In genomic region chr10:99081569-99081990, GRCm38 (mm10) we compare ENCODE assay signal across 19 mouse cellular contexts. TPM values are rescaled to one million over a fixed set of nuclear protein-coding genes. Genes with fewer than 3 reads are reported as not detected.
DNase-seq lines count a peak whose midpoint lies in the region; ATAC-seq and TF ChIP-seq lines count a peak whose summit lies in the region.
"Had no signal": no experiment of that assay in that cellular context is flagged by ENCODE, and none has a peak within 500 bp of the region (broad histone marks: within the 10 kb centered on the region; RNA-seq: fewer than 3 reads in every experiment).

No protein-coding gene starts in this region.

- TF ChIP-seq EP300 in heart, adult 2 months (IDR thresholded peaks at IDR 0.05; ENCODE audit: insufficient read depth, low read depth, low read length): no peak

- WGBS in heart, adult 2 months: 54% methylated on average over 10 of the region's 10 CpGs

- no peak for TF ChIP-seq CTCF in heart, adult 2 months (IDR thresholded peaks at IDR 0.05)
- no peak for TF ChIP-seq CTCF in C2C12 (IDR thresholded peaks at IDR 0.05; ENCODE audit: control insufficient read depth, insufficient read depth, insufficient read length)
- no peak for TF ChIP-seq CTCF in cortical plate, adult 2 months (IDR thresholded peaks at IDR 0.05; ENCODE audit: extremely low read depth, insufficient read depth, low read length)

- intact Hi-C loops in heart, adult 2 months (cut with DNase I): loop anchor here (5.0 kb wide), 2 partner anchors 169 to 1369 kb away; partner anchors contain the start of gene Atp2b1

- TF ChIP-seq POLR2A in heart, adult 2 months (IDR thresholded peaks at IDR 0.05; ENCODE audit: insufficient read depth, low read depth, low read length): no peak
- 0 out of 2 replicates have a peak, but pooled peaks have one; percentile 30 for TF ChIP-seq POLR2A in cortical plate, adult 2 months (IDR thresholded peaks at IDR 0.05; ENCODE audit: extremely low read depth, insufficient read depth, low read length)

- ATAC-seq in megakaryocyte-erythroid progenitor cell, adult 5-6 weeks (replicated peaks; ENCODE audit: low FRiP score, low TSS enrichment, poor library complexity, severe bottlenecking): peak; percentile 45; the same call in 1 of the 2 replicates
- ATAC-seq in inflammation-experienced regulatory T-cells, adult 6 months: no peak
- ATAC-seq: liver, embryonic 12.5 days; midbrain, embryonic 15.5 days had no signal

- H3K79me2 ChIP-seq in heart, adult 2 months (replicated peaks; ENCODE audit: control insufficient read depth, insufficient read depth, low read length): no peaks in the 10 kb centered on the region
- H3K79me2 ChIP-seq in C2C12 (ENCODE audit: control insufficient read depth, insufficient read depth): no peaks in the 10 kb centered on the region

- no peak overlapping the region for H3K27ac ChIP-seq in heart, adult 2 months
- no peak overlapping the region; the same call in 1 of the 2 replicates for H3K27ac ChIP-seq in cortical plate, adult 2 months (ENCODE audit: insufficient read depth, low read length)
- H3K27ac ChIP-seq: embryonic facial prominence, embryonic 15.5 days; liver, embryonic 12.5 days; midbrain, embryonic 15.5 days; neural tube, embryonic 13.5 days; stomach, embryonic 15.5 days had no signal

- no peaks in the 10 kb centered on the region for H3K27me3 ChIP-seq in heart, adult 2 months (ENCODE audit: control insufficient read depth, insufficient read depth, low read length)
- H3K27me3 ChIP-seq in C2C12 (ENCODE audit: control insufficient read depth, insufficient read depth, insufficient read length): no peaks in the 10 kb centered on the region
- H3K27me3 ChIP-seq: midbrain, embryonic 15.5 days; neural tube, embryonic 13.5 days; stomach, embryonic 15.5 days had no signal

- no peak overlapping the region for H3K4me3 ChIP-seq in heart, adult 2 months
- no peak overlapping the region for H3K4me3 ChIP-seq in C2C12 (ENCODE audit: insufficient read depth, poor library complexity, severe bottlenecking)
- H3K4me3 ChIP-seq in cortical plate, adult 2 months (ENCODE audit: insufficient read depth, low read length): no peak overlapping the region
- H3K4me3 ChIP-seq: embryonic facial prominence, embryonic 15.5 days; liver, embryonic 12.5 days; midbrain, embryonic 15.5 days; neural tube, embryonic 13.5 days; stomach, embryonic 15.5 days had no signal

- peak; percentile 87 for DNase-seq in heart, adult 11 months
- no peak for DNase-seq in heart, adult 2 months
- DNase-seq in lung, postnatal 14 days: no peak
- DNase-seq in embryo, embryonic 11 days: no peak
- DNase-seq: B cell, adult 2 months; cerebellum, postnatal 10 days; heart, postnatal 36 days had no signal

- no peaks in the 10 kb centered on the region for H3K36me3 ChIP-seq in heart, adult 2 months (ENCODE audit: control insufficient read depth, insufficient read depth, low read length)
- H3K36me3 ChIP-seq in C2C12 (ENCODE audit: control insufficient read depth, insufficient read depth): no peaks in the 10 kb centered on the region
- H3K36me3 ChIP-seq: embryonic facial prominence, embryonic 15.5 days; liver, embryonic 12.5 days; midbrain, embryonic 15.5 days; neural tube, embryonic 13.5 days; stomach, embryonic 15.5 days had no signal

- H3K4me1 ChIP-seq in heart, adult 2 months (ENCODE audit: control insufficient read depth, insufficient read depth, low read length): no peaks in the 10 kb centered on the region
- H3K4me1 ChIP-seq in cortical plate, adult 2 months (ENCODE audit: control insufficient read depth, insufficient read depth, low read length): no peaks in the 10 kb centered on the region
- H3K4me1 ChIP-seq: liver, embryonic 12.5 days; midbrain, embryonic 15.5 days; stomach, embryonic 15.5 days had no signal

- no peak overlapping the region for H3ac ChIP-seq in C2C12 (ENCODE audit: control insufficient read depth, insufficient read length, low read depth)

- H3K79me3 ChIP-seq in C2C12 (ENCODE audit: low read depth): no peaks in the 10 kb centered on the region

- no peak overlapping the region for H3K9ac ChIP-seq in heart, adult 2 months (ENCODE audit: low read depth, low read length)
- H3K9ac ChIP-seq: embryonic facial prominence, embryonic 15.5 days; liver, embryonic 12.5 days; midbrain, embryonic 15.5 days; neural tube, embryonic 13.5 days; stomach, embryonic 15.5 days had no signal

TF ChIP-seq in C2C12, 6 proteins besides CTCF, POLR2A, EP300 and RAD21:
- peak; percentile 35 for TF ChIP-seq MAX (IDR thresholded peaks at IDR 0.05)
- no peak for TF ChIP-seq MYOG (IDR thresholded peaks at IDR 0.05; ENCODE audit: control insufficient read depth, extremely low read depth, insufficient read length)

RNA-seq across cellular contexts. Expression of gene Poc1b, which starts 25.3 kb away (rescaled TPM):
- total RNA-seq in heart, adult 2 months (2021): 1 to 10 TPM; 4.1 to 6.7 TPM
- polyA plus RNA-seq in heart, adult 2 months (2012; rRNA removed): 3.6 and 5.8 TPM in 2 replicates
- polyA plus RNA-seq in C2C12 (2012; fragmentation: generic; extraction: Trizol): 10.5 TPM
- polyA plus RNA-seq in cortical plate, adult 2 months (2012; rRNA removed): 9.1 and 11.2 TPM in 2 replicates
- 25.5 and 26.6 TPM in 2 replicates for total RNA-seq in megakaryocyte-erythroid progenitor cell, adult 5-6 weeks (2014; fragmentation: Nextera tagmentation)
- total RNA-seq in megakaryocyte-erythroid progenitor cell, adult 5-6 weeks (2017): 5.1 and 7.2 TPM in 2 replicates
- 10 to 100 TPM in 1 of 3 experiments, 1 to 10 TPM in 2; 6.8 to 10.9 (median 7.9) TPM for polyA plus RNA-seq in inflammation-experienced regulatory T-cells, adult 6 months (2017; shearing (Covaris generic))

RNA-seq across cellular contexts. Expression of gene Galnt4, which starts 26.4 kb away (rescaled TPM):
- total RNA-seq in heart, adult 2 months (2021): 1 to 10 TPM; 2.3 to 2.6 TPM
- polyA plus RNA-seq in heart, adult 2 months (2012; rRNA removed): 0.88 and 1.2 TPM in 2 replicates
- 3.6 TPM for polyA plus RNA-seq in C2C12 (2012; fragmentation: generic; extraction: Trizol)
- polyA plus RNA-seq in cortical plate, adult 2 months (2012; rRNA removed): 1.2 and 1.3 TPM in 2 replicates
- total RNA-seq in megakaryocyte-erythroid progenitor cell, adult 5-6 weeks (2014; fragmentation: Nextera tagmentation): 4.2 and 5.4 TPM in 2 replicates
- total RNA-seq in megakaryocyte-erythroid progenitor cell, adult 5-6 weeks (2017): 4.9 and 7.8 TPM in 2 replicates
- 1 to 10 TPM; 2.6 to 3.4 (median 3.4) TPM for polyA plus RNA-seq in inflammation-experienced regulatory T-cells, adult 6 months (2017; shearing (Covaris generic))

RNA-seq across cellular contexts. Expression of gene Phxr2, which starts 44.5 kb away (rescaled TPM):
- not detected for total RNA-seq in heart, adult 2 months (2021)
- not detected in 2 replicates for polyA plus RNA-seq in heart, adult 2 months (2012; rRNA removed)
- polyA plus RNA-seq in C2C12 (2012; fragmentation: generic; extraction: Trizol): not detected
- polyA plus RNA-seq in cortical plate, adult 2 months (2012; rRNA removed): not detected in 2 replicates
- 0.28 TPM in 1 of 2 replicates, not detected in the other for total RNA-seq in megakaryocyte-erythroid progenitor cell, adult 5-6 weeks (2014; fragmentation: Nextera tagmentation)
- not detected in 2 replicates for total RNA-seq in megakaryocyte-erythroid progenitor cell, adult 5-6 weeks (2017)
- not detected for polyA plus RNA-seq in inflammation-experienced regulatory T-cells, adult 6 months (2017; shearing (Covaris generic))
- total RNA-seq: heart, adult 18-20 months; heart, postnatal 36 days; layer of hippocampus, postnatal 14 days had no signal
- polyA plus RNA-seq: embryonic facial prominence, embryonic 15.5 days; kidney, embryonic 14.5 days; liver, embryonic 12.5 days; midbrain, embryonic 15.5 days; neural tube, embryonic 13.5 days; stomach, embryonic 15.5 days had no signal
